8 mouse cellular contexts compared by ENCODE assay signal in the genomic region with DNA sequence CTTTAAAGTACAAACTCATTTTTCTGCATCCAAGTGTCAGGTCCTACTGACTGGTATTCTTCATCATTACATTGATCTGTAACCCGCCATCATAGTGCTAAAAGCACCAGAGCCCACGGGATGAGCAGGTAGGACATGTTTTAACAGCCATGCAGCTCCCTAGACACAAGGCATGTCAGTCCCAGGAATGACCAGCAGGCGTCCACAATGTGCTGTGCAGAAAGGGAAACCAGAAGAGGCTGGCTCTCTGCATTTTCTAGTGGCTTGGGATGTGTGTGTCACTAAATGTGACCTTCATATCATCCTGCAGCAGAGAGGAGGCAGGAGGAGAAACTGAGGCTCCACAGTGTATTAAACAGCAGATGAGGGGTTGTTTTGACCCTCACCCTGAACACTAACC. TPM values are rescaled to one million over a fixed set of nuclear protein-coding genes. Genes with fewer than 3 reads are reported as not detected.
A peak's percentile ranks its signal among the peaks of the same experiment; 100 is the strongest.
DNase-seq lines count a peak whose midpoint lies in the region; ATAC-seq lines count a peak whose summit lies in the region.

No protein-coding gene starts in this region.

- DNase-seq in adipocyte (ENCODE audit: low spot score) = peak; percentile 71
- peak; percentile 15 to 31 for DNase-seq in cerebellum, postnatal 36 days
- peak; percentile 18 to 58 for DNase-seq in frontal cortex, postnatal 14 days (ENCODE audit: low spot score in 2 of 2)
- peak; percentile 4 for DNase-seq in layer of hippocampus, adult 9-10 months (ENCODE audit: low spot score)
- peak; percentile 22 to 25 for DNase-seq in lung, adult 18-20 months
- DNase-seq in retina, embryonic 14.5 days (ENCODE audit: low spot score) = peak; percentile 51
- peak; percentile 15 to 47 for DNase-seq in urinary bladder, adult 18-20 months (ENCODE audit: low spot score in 2 of 2)

- peak; percentile 56 to 65; a peak in 3 of 4 replicates for ATAC-seq in hematopoietic stem cell, adult 5-6 weeks (replicated peaks in 1 of 2; ENCODE audit: insufficient read depth in 1 of 2, low FRiP score in 2 of 2, low TSS enrichment in 1 of 2, low read depth in 1 of 2, poor library complexity in 2 of 2, severe bottlenecking in 2 of 2)

RNA-seq across cellular contexts. Expression of gene Serpina3k, which starts 13.5 kb away (rescaled TPM):
- not detected in 2 replicates for total RNA-seq in hematopoietic stem cell, adult 5-6 weeks (2017)

RNA-seq across cellular contexts. Expression of gene Serpina3m, which starts 13.5 kb away (rescaled TPM):
- not detected in 2 replicates for total RNA-seq in hematopoietic stem cell, adult 5-6 weeks (2017)

RNA-seq across cellular contexts. Expression of gene Serpina3j, which starts 37.5 kb away (rescaled TPM):
- total RNA-seq in hematopoietic stem cell, adult 5-6 weeks (2017) = not detected in 2 replicates

RNA-seq across cellular contexts. Expression of gene Serpina3n, which starts 54.7 kb away (rescaled TPM):
- total RNA-seq in hematopoietic stem cell, adult 5-6 weeks (2017) = not detected in 2 replicates

Comparison
In these comparisons a context has a peak if more than half of its experiments do, and no peak if none do; other contexts are left out.
1. Peak in every context shown above with its lines: DNase-seq and ATAC-seq.
2. DNase-seq: peak in every context shown above with its lines; median percentile 71 in adipocyte; 51 in retina, embryonic 14.5 days; 38 in frontal cortex, postnatal 14 days; 31 in urinary bladder, adult 18-20 months; 24 in lung, adult 18-20 months; 23 in cerebellum, postnatal 36 days; 4 in layer of hippocampus, adult 9-10 months.